Mouse (Mus musculus): Measurements from ENCODE around the gene Fhl2. TPM values are rescaled to one million over a fixed set of nuclear protein-coding genes. Genes with fewer than 3 reads are reported as not detected.

The Fhl2 gene
- 14.6 and 17.3 TPM in 2 replicates for polyA plus RNA-seq (2014; fragmentation: Nextera tagmentation; extraction: Ambion mirVana)

DNA sequence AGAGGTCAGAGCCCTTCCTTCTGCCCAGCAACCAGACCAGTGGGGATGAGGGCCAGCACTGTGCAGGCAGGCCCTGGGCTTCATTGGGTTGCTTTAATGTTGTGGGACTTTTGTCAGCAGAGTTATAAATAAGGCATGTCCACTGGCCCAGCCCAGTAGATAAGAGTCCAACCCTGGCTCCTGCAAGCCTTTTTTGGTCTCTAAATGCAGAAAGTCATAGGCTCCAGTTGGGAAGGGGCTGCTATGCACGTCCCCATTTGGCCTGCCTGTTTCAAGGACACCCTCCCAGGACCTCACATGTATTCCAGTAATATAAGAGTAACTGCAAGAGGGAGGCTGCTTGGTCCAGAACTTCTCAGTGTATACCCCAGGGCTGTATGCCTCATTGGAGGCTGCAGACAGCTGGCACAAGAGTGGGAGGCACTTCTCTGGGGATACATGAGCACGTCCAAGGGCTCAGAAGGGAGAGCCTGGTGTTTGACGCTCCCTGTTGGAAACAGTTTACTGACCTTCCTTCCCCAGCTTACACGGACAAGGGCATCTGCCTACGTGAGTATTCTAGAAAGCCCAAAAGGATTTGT lies at the start of gene Fhl2:
Gene Fhl2, minus strand, starts transcription at position 324 of the 581 bp plus-strand sequence.
- 75% methylated on average over 5 of the region's 5 CpGs for WGBS
- H3K27me3 ChIP-seq (ENCODE audit: control insufficient read depth, insufficient read depth, low read length) = no peaks in the 10 kb centered on the region
- no peak within 1 kb of the TSS for H3K27ac ChIP-seq (replicated peaks; ENCODE audit: low read depth, low read length)
- no peaks in the 10 kb centered on the region for H3K4me1 ChIP-seq (ENCODE audit: control insufficient read depth, insufficient read depth, low read length)
- no peaks in the 10 kb centered on the region for H3K9me3 ChIP-seq (replicated peaks; ENCODE audit: control insufficient read depth, low read length)
- DNase-seq (ENCODE audit: low spot score) (no peak), ATAC-seq (replicated peaks; ENCODE audit: insufficient number of reproducible peaks, low FRiP score, low TSS enrichment, low read depth) (no peak)
- no peak within 1 kb of the TSS for H3K4me2 ChIP-seq (ENCODE audit: low read depth, low read length)
- H3K36me3 ChIP-seq (replicated peaks; ENCODE audit: control insufficient read depth, insufficient read depth, low read depth, low read length) = no peaks in the 10 kb centered on the region
- H3K4me3 ChIP-seq (ENCODE audit: low read depth, low read length) = no peak within 1 kb of the TSS
- H3K9ac ChIP-seq (replicated peaks; ENCODE audit: low read length) = no peak within 1 kb of the TSS

- no peaks in the 10 kb centered on the region for H3K27me3 ChIP-seq (ENCODE audit: control insufficient read depth, insufficient read depth, low read length)
- no peak overlapping the region for H3K27ac ChIP-seq (replicated peaks; ENCODE audit: low read depth, low read length)
- ATAC-seq (replicated peaks; ENCODE audit: insufficient number of reproducible peaks, low FRiP score, low TSS enrichment, low read depth) (no peak), DNase-seq (ENCODE audit: low spot score) (no peak)
- H3K36me3 ChIP-seq (replicated peaks; ENCODE audit: control insufficient read depth, insufficient read depth, low read depth, low read length) = no peaks in the 10 kb centered on the region
- no peaks in the 10 kb centered on the region for H3K9me3 ChIP-seq (replicated peaks; ENCODE audit: control insufficient read depth, low read length)
- H3K4me1 ChIP-seq (ENCODE audit: control insufficient read depth, insufficient read depth, low read length) = no peaks in the 10 kb centered on the region
- H3K9ac ChIP-seq (replicated peaks; ENCODE audit: low read length) = no peak overlapping the region
- no peak overlapping the region for H3K4me2 ChIP-seq (ENCODE audit: low read depth, low read length)
- WGBS = 71% methylated on average over 2 of the region's 2 CpGs
- no peak overlapping the region for H3K4me3 ChIP-seq (ENCODE audit: low read depth, low read length)
Observed at GRCm38 (mm10) chr1:43245014-43245413, 48.2 kb upstream of the Fhl2 start.

DNA sequence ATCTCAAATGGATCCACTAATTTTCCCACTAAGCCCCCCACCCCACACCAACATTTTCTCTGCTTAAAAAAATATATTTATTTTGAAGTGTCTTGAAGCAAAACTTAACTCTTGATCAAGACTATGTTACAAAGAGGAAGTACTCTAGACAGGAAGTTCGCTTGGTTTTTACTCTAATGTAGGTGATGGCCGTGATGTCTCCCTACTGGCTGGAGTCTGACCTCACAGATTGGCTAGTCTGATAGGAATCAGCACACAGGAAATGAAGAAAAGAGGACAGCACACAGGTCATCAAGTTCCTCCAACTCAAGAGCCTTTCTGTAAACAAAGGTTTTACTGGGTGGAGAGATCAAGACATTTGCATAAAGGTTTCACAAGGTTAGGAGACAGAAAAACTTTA lies 44.4 kb upstream of the Fhl2 start:
- no peak for ATAC-seq (replicated peaks; ENCODE audit: insufficient number of reproducible peaks, low FRiP score, low TSS enrichment, low read depth)
- no peak for DNase-seq (ENCODE audit: low spot score)
- Histone ChIP-seq H3K4me1 (ENCODE audit: control insufficient read depth, insufficient read depth, low read length) (no peaks in the 10 kb centered on the region), H3K27me3 (ENCODE audit: control insufficient read depth, insufficient read depth, low read length) (no peaks in the 10 kb centered on the region), H3K9me3 (replicated peaks; ENCODE audit: control insufficient read depth, low read length) (no peaks in the 10 kb centered on the region), H3K4me3 (ENCODE audit: low read depth, low read length) (no peak overlapping the region), H3K36me3 (replicated peaks; ENCODE audit: control insufficient read depth, insufficient read depth, low read depth, low read length) (no peaks in the 10 kb centered on the region), H3K4me2 (ENCODE audit: low read depth, low read length) (no peak overlapping the region), H3K9ac (replicated peaks; ENCODE audit: low read length) (no peak overlapping the region), H3K27ac (replicated peaks; ENCODE audit: low read depth, low read length) (no peak overlapping the region)
- 73% methylated on average over 2 of the region's 2 CpGs for WGBS

DNA sequence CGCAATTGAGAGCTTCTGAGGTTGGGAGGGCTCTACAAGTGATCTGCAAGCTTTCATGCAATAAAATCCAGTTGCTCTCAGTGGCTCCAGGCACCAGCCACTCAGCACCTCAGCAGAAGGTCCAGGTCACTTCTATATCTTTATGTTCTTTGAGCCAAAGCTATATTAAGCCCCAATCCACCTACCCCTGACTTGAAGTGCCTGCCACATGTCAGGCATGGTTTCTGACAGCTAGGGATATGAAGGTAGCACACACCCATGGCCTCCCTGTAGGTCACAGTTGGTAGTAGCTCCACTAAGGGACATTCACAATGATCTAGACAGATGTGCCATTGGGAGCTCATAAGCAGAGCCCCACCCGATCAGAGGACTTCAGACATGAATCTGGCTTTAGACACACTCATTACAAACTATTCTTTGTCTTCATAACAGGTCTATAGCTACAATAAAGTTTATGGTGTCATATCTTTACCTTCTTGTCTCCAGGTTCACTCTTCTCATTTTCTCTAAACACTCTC lies 43.1 kb upstream of the Fhl2 start:
- whole genome bisulfite sequencing = 87% methylated on average over 2 of the region's 2 CpGs
- DNase-seq (ENCODE audit: low spot score) (no peak), ATAC-seq (replicated peaks; ENCODE audit: insufficient number of reproducible peaks, low FRiP score, low TSS enrichment, low read depth) (no peak)
- no peaks in the 10 kb centered on the region for H3K36me3 ChIP-seq (replicated peaks; ENCODE audit: control insufficient read depth, insufficient read depth, low read depth, low read length)
- H3K4me1 ChIP-seq (ENCODE audit: control insufficient read depth, insufficient read depth, low read length) = no peaks in the 10 kb centered on the region
- no peak overlapping the region for H3K4me2 ChIP-seq (ENCODE audit: low read depth, low read length)
- H3K27ac ChIP-seq (replicated peaks; ENCODE audit: low read depth, low read length) = no peak overlapping the region
- no peaks in the 10 kb centered on the region for H3K9me3 ChIP-seq (replicated peaks; ENCODE audit: control insufficient read depth, low read length)
- no peaks in the 10 kb centered on the region for H3K27me3 ChIP-seq (ENCODE audit: control insufficient read depth, insufficient read depth, low read length)
- no peak overlapping the region for H3K4me3 ChIP-seq (ENCODE audit: low read depth, low read length)
- no peak overlapping the region for H3K9ac ChIP-seq (replicated peaks; ENCODE audit: low read length)

- Histone ChIP-seq H3K4me1 (ENCODE audit: control insufficient read depth, insufficient read depth, low read length) (no peaks in the 10 kb centered on the region), H3K36me3 (replicated peaks; ENCODE audit: control insufficient read depth, insufficient read depth, low read depth, low read length) (no peaks in the 10 kb centered on the region), H3K9ac (replicated peaks; ENCODE audit: low read length) (no peak overlapping the region), H3K27ac (replicated peaks; ENCODE audit: low read depth, low read length) (no peak overlapping the region), H3K4me3 (ENCODE audit: low read depth, low read length) (no peak overlapping the region), H3K4me2 (ENCODE audit: low read depth, low read length) (no peak overlapping the region), H3K9me3 (replicated peaks; ENCODE audit: control insufficient read depth, low read length) (no peaks in the 10 kb centered on the region), H3K27me3 (ENCODE audit: control insufficient read depth, insufficient read depth, low read length) (no peaks in the 10 kb centered on the region)
- WGBS = 88% methylated on average over 2 of the region's 2 CpGs
- DNase-seq (ENCODE audit: low spot score) (no peak), ATAC-seq (replicated peaks; ENCODE audit: insufficient number of reproducible peaks, low FRiP score, low TSS enrichment, low read depth) (no peak)
Observed at GRCm38 (mm10) chr1:43238471-43238870, 41.7 kb upstream of the Fhl2 start.

- no peaks in the 10 kb centered on the region for H3K36me3 ChIP-seq (replicated peaks; ENCODE audit: control insufficient read depth, insufficient read depth, low read depth, low read length)
- H3K9ac ChIP-seq (replicated peaks; ENCODE audit: low read length) = no peak overlapping the region
- H3K4me1 ChIP-seq (ENCODE audit: control insufficient read depth, insufficient read depth, low read length) = no peaks in the 10 kb centered on the region
- H3K4me3 ChIP-seq (ENCODE audit: low read depth, low read length) = no peak overlapping the region
- 82% methylated on average over 3 of the region's 3 CpGs for whole genome bisulfite sequencing
- H3K27ac ChIP-seq (replicated peaks; ENCODE audit: low read depth, low read length) = no peak overlapping the region
- ATAC-seq (replicated peaks; ENCODE audit: insufficient number of reproducible peaks, low FRiP score, low TSS enrichment, low read depth) (no peak), DNase-seq (ENCODE audit: low spot score) (no peak)
- H3K9me3 ChIP-seq (replicated peaks; ENCODE audit: control insufficient read depth, low read length) = no peaks in the 10 kb centered on the region
- H3K4me2 ChIP-seq (ENCODE audit: low read depth, low read length) = no peak overlapping the region
- no peaks in the 10 kb centered on the region for H3K27me3 ChIP-seq (ENCODE audit: control insufficient read depth, insufficient read depth, low read length)
Observed at GRCm38 (mm10) chr1:43237360-43238235, 40.8 kb upstream of the Fhl2 start.

- no peak for DNase-seq (ENCODE audit: low spot score)
- Histone ChIP-seq H3K4me3 (ENCODE audit: low read depth, low read length) (no peak overlapping the region), H3K27me3 (ENCODE audit: control insufficient read depth, insufficient read depth, low read length) (no peaks in the 10 kb centered on the region), H3K27ac (replicated peaks; ENCODE audit: low read depth, low read length) (no peak overlapping the region), H3K9ac (replicated peaks; ENCODE audit: low read length) (no peak overlapping the region), H3K36me3 (replicated peaks; ENCODE audit: control insufficient read depth, insufficient read depth, low read depth, low read length) (no peaks in the 10 kb centered on the region), H3K4me2 (ENCODE audit: low read depth, low read length) (no peak overlapping the region), H3K9me3 (replicated peaks; ENCODE audit: control insufficient read depth, low read length) (no peaks in the 10 kb centered on the region), H3K4me1 (ENCODE audit: control insufficient read depth, insufficient read depth, low read length) (no peaks in the 10 kb centered on the region)
- WGBS = 62% methylated on average over 8 of the region's 8 CpGs
- ATAC-seq (replicated peaks; ENCODE audit: insufficient number of reproducible peaks, low FRiP score, low TSS enrichment, low read depth) = no peak
Observed at GRCm38 (mm10) chr1:43225531-43226151, 28.9 kb upstream of the Fhl2 start.

- no peaks in the 10 kb centered on the region for H3K9me3 ChIP-seq (replicated peaks; ENCODE audit: control insufficient read depth, low read length)
- WGBS = 80% methylated on average over 4 of the region's 4 CpGs
- no peak overlapping the region for H3K9ac ChIP-seq (replicated peaks; ENCODE audit: low read length)
- H3K36me3 ChIP-seq (replicated peaks; ENCODE audit: control insufficient read depth, insufficient read depth, low read depth, low read length) = no peaks in the 10 kb centered on the region
- ATAC-seq (replicated peaks; ENCODE audit: insufficient number of reproducible peaks, low FRiP score, low TSS enrichment, low read depth) (no peak), DNase-seq (ENCODE audit: low spot score) (no peak)
- H3K4me3 ChIP-seq (ENCODE audit: low read depth, low read length) = no peak overlapping the region
- no peak overlapping the region for H3K4me2 ChIP-seq (ENCODE audit: low read depth, low read length)
- no peaks in the 10 kb centered on the region for H3K27me3 ChIP-seq (ENCODE audit: control insufficient read depth, insufficient read depth, low read length)
- H3K27ac ChIP-seq (replicated peaks; ENCODE audit: low read depth, low read length) = no peak overlapping the region
- H3K4me1 ChIP-seq (ENCODE audit: control insufficient read depth, insufficient read depth, low read length) = no peaks in the 10 kb centered on the region
Observed at GRCm38 (mm10) chr1:43224943-43225342, 28.2 kb upstream of the Fhl2 start.
